Mouse (Mus musculus) cerebellum, adult (tissue): ENCODE results near the gene Defa17.
"Not testable (repeated sequence)": the region's sequence is repeated elsewhere in the genome, so short reads cannot be mapped to it uniquely, and the experiment has no call there.

ENCODE experiments used
- ATAC-seq: cut with Nextera tagmentation; 2 replicates; pipeline ENCODE4 v1.9.2; 2017; ENCODE audit warnings: mild to moderate bottlenecking, moderate library complexity, mixed read lengths; ENCODE audit not compliant: insufficient number of reproducible peaks, low FRiP score, low TSS enrichment

Gene Defa17

GRCm38 (mm10) chr8:21655480-21655879 lies at the start of gene Defa17:
Gene Defa17 (plus strand): TSS chr8:21655780.
- not testable (repeated sequence) for ATAC-seq

GRCm38 (mm10) chr8:21617883-21618282 lies 37.7 kb upstream of the Defa17 start, which contains the start of gene Defa26:
Gene Defa26 (plus strand): TSS chr8:21618183.
- ATAC-seq = not testable (repeated sequence)

- ATAC-seq = not testable (repeated sequence)
These were observed 9.9 kb downstream of the Defa17 start, which contains the start of gene Defa34 for GRCm38 (mm10) chr8:21665497-21665896. Gene Defa34 (plus strand): TSS chr8:21665797.

GRCm38 (mm10) chr8:21703545-21703944 lies 48.0 kb downstream of the Defa17 start, which contains the start of gene AY761184:
Gene AY761184 (minus strand): TSS chr8:21703645.
- ATAC-seq = not testable (repeated sequence)
